Mouse (Mus musculus) CD4-positive, CD25-positive, alpha-beta regulatory T cell (primary cell): Measurements from ENCODE around the gene F2r. TPM values are rescaled to one million over a fixed set of nuclear protein-coding genes. Genes with fewer than 3 reads are reported as not detected.

Source experiments
- polyA plus RNA-seq: library from polyadenylated mRNA; unstranded; fragments of 100-300 nt; shearing (Covaris generic); gene quantifications from one replicate; pipeline ENCODE4 v1.2.1, GENCODE M21; 2017

F2r gene
- polyA plus RNA-seq = 37.8 TPM

DNA sequence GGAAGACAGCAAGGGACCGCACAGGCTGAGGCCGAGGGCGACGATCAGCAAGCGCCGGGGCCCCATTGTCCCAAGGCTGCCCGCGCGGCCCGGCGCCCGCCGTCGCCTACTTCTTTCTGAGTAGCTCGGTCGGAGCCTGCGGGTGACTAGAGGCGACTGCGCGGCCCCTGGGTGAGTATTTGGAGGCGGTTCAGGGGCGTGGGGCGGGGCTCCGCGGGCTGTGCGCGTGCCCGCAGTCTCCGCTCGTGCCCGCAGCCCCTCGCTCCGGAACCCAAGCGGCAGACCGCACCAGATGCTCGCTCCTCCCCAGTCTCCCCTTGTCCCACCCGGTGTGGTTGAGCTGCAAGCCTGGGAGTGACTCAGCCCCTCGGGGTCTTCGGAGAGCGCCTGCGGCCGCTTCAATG lies at the start of gene F2r:
F2r (minus strand) TSS at position 179 of the 404 bp plus-strand sequence.

Other genes starting within 250 kb of the F2r start
- gene Aggf1, start 243.1 kb downstream of the F2r start, polyA plus RNA-seq = 55.2 TPM
- gene Crhbp, start 173.6 kb downstream of the F2r start, polyA plus RNA-seq = not detected
- gene S100z, start 139.8 kb downstream of the F2r start, polyA plus RNA-seq = not detected
- 18.1 TPM for gene F2rl1, start 93.3 kb downstream of the F2r start, polyA plus RNA-seq
- gene F2rl2, start 78.4 kb upstream of the F2r start, polyA plus RNA-seq = 2.1 TPM